Mouse (Mus musculus): Measurements from ENCODE around the gene Sycp2l.
"Not testable (repeated sequence)": the region's sequence is repeated elsewhere in the genome, so short reads cannot be mapped to it uniquely, and the experiment has no call there.

The Sycp2l gene

GRCm38 (mm10) chr13:41128326-41128725 lies 14.2 kb downstream of the Sycp2l start:
- no peak for DNase-seq (ENCODE audit: low spot score)

GRCm38 (mm10) chr13:41129061-41129460 lies 15.0 kb downstream of the Sycp2l start:
- no peak for DNase-seq (ENCODE audit: low spot score)

GRCm38 (mm10) chr13:41134901-41135300 lies 20.8 kb downstream of the Sycp2l start:
- peak; percentile 15 for DNase-seq (ENCODE audit: low spot score)

- DNase-seq (ENCODE audit: low spot score) = no peak
These were observed 31.4 kb downstream of the Sycp2l start for GRCm38 (mm10) chr13:41145433-41145970.

GRCm38 (mm10) chr13:41146271-41146670 lies 32.2 kb downstream of the Sycp2l start:
- DNase-seq (ENCODE audit: low spot score) = peak; percentile 28

- no peak for DNase-seq (ENCODE audit: low spot score)
These were observed 39.0 kb downstream of the Sycp2l start for GRCm38 (mm10) chr13:41153146-41153545.

- DNase-seq (ENCODE audit: low spot score) = no peak
These were observed 44.3 kb downstream of the Sycp2l start for GRCm38 (mm10) chr13:41158426-41158825.

GRCm38 (mm10) chr13:41187886-41188285 lies 73.8 kb downstream of the Sycp2l start:
- no peak for DNase-seq (ENCODE audit: low spot score)

GRCm38 (mm10) chr13:41195640-41196333 lies 81.7 kb downstream of the Sycp2l start:
- DNase-seq (ENCODE audit: low spot score) = no peak

GRCm38 (mm10) chr13:41200861-41201260 lies 86.8 kb downstream of the Sycp2l start:
- no peak for DNase-seq (ENCODE audit: low spot score)

- DNase-seq (ENCODE audit: low spot score) = no peak
These were observed 89.2 kb downstream of the Sycp2l start for GRCm38 (mm10) chr13:41203289-41203688.

- DNase-seq (ENCODE audit: low spot score) = no peak
These were observed 89.6 kb downstream of the Sycp2l start for GRCm38 (mm10) chr13:41203691-41204090.

GRCm38 (mm10) chr13:41205568-41205967 lies 91.5 kb downstream of the Sycp2l start:
- DNase-seq (ENCODE audit: low spot score) = not testable (repeated sequence)

- no peak for DNase-seq (ENCODE audit: low spot score)
These were observed 92.1 kb downstream of the Sycp2l start for GRCm38 (mm10) chr13:41206241-41206640.

GRCm38 (mm10) chr13:41211276-41211675 lies 97.2 kb downstream of the Sycp2l start:
- no peak for DNase-seq (ENCODE audit: low spot score)

- no peak for DNase-seq (ENCODE audit: low spot score)
These were observed 98.6 kb downstream of the Sycp2l start for GRCm38 (mm10) chr13:41212558-41213322.

- DNase-seq (ENCODE audit: low spot score) = no peak
These were observed 101.6 kb downstream of the Sycp2l start for GRCm38 (mm10) chr13:41215669-41216068.

- no peak for DNase-seq (ENCODE audit: low spot score)
These were observed 102.1 kb downstream of the Sycp2l start for GRCm38 (mm10) chr13:41216236-41216635.

GRCm38 (mm10) chr13:41219056-41219455 lies 104.9 kb downstream of the Sycp2l start:
- DNase-seq (ENCODE audit: low spot score) = no peak

GRCm38 (mm10) chr13:41219687-41220303 lies 105.7 kb downstream of the Sycp2l start:
- no peak for DNase-seq (ENCODE audit: low spot score)

- peak; percentile 14 for DNase-seq (ENCODE audit: low spot score)
These were observed 106.3 kb downstream of the Sycp2l start, which contains the start of gene Elovl2 for GRCm38 (mm10) chr13:41220304-41220834. Elovl2 (minus strand) TSS chr13:41220405.
